Mouse (Mus musculus) liver, embryonic 15.5 days (tissue): Measurements from ENCODE around the gene Gp1ba. TPM values are rescaled to one million over a fixed set of nuclear protein-coding genes. Genes with fewer than 3 reads are reported as not detected.

Source experiments
- ATAC-seq: fragments of 200-750 bp; cut with Nextera tagmentation; 2 replicates; pipeline ENCODE4 v1.8.0; 2017; ENCODE audit warnings: moderate number of reproducible peaks, mild to moderate bottlenecking, moderate library complexity; ENCODE audit not compliant: insufficient read depth
- H3K27ac ChIP-seq: fragments of 300-500 bp; sonication (generic); replicated peaks from 2 replicates; pipeline ENCODE4 v1.5.1; 2015; ENCODE audit warnings: mild to moderate bottlenecking, inconsistent platforms
- H3K27me3 ChIP-seq: fragments of 300-500 bp; sonication (generic); 2 replicates; pipeline ENCODE4 v1.6.1; 2015; ENCODE audit warnings: mild to moderate bottlenecking, inconsistent platforms
- H3K36me3 ChIP-seq: fragments of 300-500 bp; sonication (generic); replicated peaks from 2 replicates; pipeline ENCODE4 v1.6.1; 2015; ENCODE audit warnings: moderate library complexity, mild to moderate bottlenecking, inconsistent platforms
- H3K4me1 ChIP-seq: fragments of 300-500 bp; sonication (generic); replicated peaks from 2 replicates; pipeline ENCODE4 v1.6.1; 2015; ENCODE audit warnings: inconsistent platforms
- H3K4me2 ChIP-seq: fragments of 300-500 bp; sonication (generic); 2 replicates; pipeline ENCODE4 v1.6.1; 2015; ENCODE audit warnings: moderate library complexity, mild to moderate bottlenecking, inconsistent platforms
- H3K4me3 ChIP-seq: fragments of 300-500 bp; sonication (generic); replicated peaks from 2 replicates; pipeline ENCODE4 v1.5.1; 2015; ENCODE audit warnings: mild to moderate bottlenecking, inconsistent platforms
- H3K9ac ChIP-seq: fragments of 300-500 bp; sonication (generic); 2 replicates; pipeline ENCODE4 v1.6.1; 2015; ENCODE audit warnings: moderate library complexity, mild to moderate bottlenecking, inconsistent platforms
- H3K9me3 ChIP-seq: fragments of 300-500 bp; sonication (generic); replicated peaks from 2 replicates; pipeline ENCODE4 v1.6.1; 2016; ENCODE audit warnings: inconsistent platforms
- WGBS: fragments of 180-500 bp; shearing (Covaris S2); methylation state at CpG from one replicate; pipeline ENCODE4 v1.1.7; 2015; ENCODE audit warnings: mixed read lengths; ENCODE audit not compliant: insufficient replicate concordance; 5-methylcytosine and 5-hydroxymethylcytosine counted together
- polyA plus RNA-seq: library from polyadenylated mRNA; unstranded; fragments of >200 nt; fragmentation: Nextera tagmentation; extraction: Ambion mirVana; gene quantifications from 2 replicates; pipeline ENCODE4 v1.2.1, GENCODE M21; 2015

Gp1ba gene
- polyA plus RNA-seq, 1 experiment from 2014 or later = 2.6 TPM

- no peaks in the 10 kb centered on the region for H3K9me3 ChIP-seq
- H3K27ac ChIP-seq = peak overlapping the region; percentile 99
- H3K4me1 ChIP-seq = peaks cover 67% of the 10 kb centered on the region
- peak overlapping the region; percentile 91 for H3K9ac ChIP-seq
- H3K4me3 ChIP-seq = peak overlapping the region; percentile 82
- H3K36me3 ChIP-seq = peaks cover 65% of the 10 kb centered on the region
- H3K27me3 ChIP-seq = no peaks in the 10 kb centered on the region
- H3K4me2 ChIP-seq = peak overlapping the region; percentile 99
- peak; percentile 11; the same call in 1 of the 2 replicates for ATAC-seq
- 1% methylated on average over 28 of the region's 28 CpGs for WGBS
These were observed 8.9 kb downstream of the Gp1ba start for GRCm38 (mm10) chr11:70647716-70648420.

DNA sequence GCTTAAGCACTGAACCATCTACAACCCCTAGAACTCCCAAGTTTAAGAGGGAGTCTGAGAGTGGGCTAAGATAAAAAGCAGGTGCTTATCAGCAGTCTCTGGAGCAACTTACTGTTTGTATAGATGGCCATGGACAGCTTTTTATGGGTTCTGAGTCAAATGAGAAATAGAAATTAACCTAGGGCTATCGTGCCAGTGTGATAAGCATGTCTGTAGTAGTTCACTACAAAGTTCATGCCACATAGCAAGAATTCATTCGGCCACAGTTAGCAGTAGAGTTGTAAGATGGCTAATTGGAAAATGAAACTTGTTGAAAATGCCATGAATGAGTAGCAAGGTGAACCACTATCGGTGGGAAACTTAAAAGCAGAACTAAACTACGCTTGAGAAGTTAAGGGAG is 9.6 kb downstream of the Gp1ba start:
- Histone ChIP-seq H3K9me3 (no peaks in the 10 kb centered on the region), H3K4me1 (peaks cover 69% of the 10 kb centered on the region), H3K36me3 (peaks cover 62% of the 10 kb centered on the region), H3K4me2 (peak overlapping the region; percentile 99), H3K9ac (peak overlapping the region; percentile 91), H3K4me3 (peak overlapping the region; percentile 82), H3K27ac (peak overlapping the region; percentile 99), H3K27me3 (no peaks in the 10 kb centered on the region)
- 9% methylated on average over 4 of the region's 4 CpGs for WGBS
- peak; percentile 10; the same call in 1 of the 2 replicates for ATAC-seq

GRCm38 (mm10) chr11:70649185-70649734 is 10.3 kb downstream of the Gp1ba start:
- Histone ChIP-seq H3K4me1 (peaks cover 69% of the 10 kb centered on the region), H3K27ac (peak overlapping the region; percentile 99), H3K27me3 (no peaks in the 10 kb centered on the region), H3K9ac (peak overlapping the region; percentile 91), H3K36me3 (peaks cover 57% of the 10 kb centered on the region), H3K4me2 (peak overlapping the region; percentile 99), H3K9me3 (no peaks in the 10 kb centered on the region), H3K4me3 (peak overlapping the region; percentile 82)
- WGBS = 72% methylated on average over 8 of the region's 8 CpGs
- ATAC-seq = no peak

DNA sequence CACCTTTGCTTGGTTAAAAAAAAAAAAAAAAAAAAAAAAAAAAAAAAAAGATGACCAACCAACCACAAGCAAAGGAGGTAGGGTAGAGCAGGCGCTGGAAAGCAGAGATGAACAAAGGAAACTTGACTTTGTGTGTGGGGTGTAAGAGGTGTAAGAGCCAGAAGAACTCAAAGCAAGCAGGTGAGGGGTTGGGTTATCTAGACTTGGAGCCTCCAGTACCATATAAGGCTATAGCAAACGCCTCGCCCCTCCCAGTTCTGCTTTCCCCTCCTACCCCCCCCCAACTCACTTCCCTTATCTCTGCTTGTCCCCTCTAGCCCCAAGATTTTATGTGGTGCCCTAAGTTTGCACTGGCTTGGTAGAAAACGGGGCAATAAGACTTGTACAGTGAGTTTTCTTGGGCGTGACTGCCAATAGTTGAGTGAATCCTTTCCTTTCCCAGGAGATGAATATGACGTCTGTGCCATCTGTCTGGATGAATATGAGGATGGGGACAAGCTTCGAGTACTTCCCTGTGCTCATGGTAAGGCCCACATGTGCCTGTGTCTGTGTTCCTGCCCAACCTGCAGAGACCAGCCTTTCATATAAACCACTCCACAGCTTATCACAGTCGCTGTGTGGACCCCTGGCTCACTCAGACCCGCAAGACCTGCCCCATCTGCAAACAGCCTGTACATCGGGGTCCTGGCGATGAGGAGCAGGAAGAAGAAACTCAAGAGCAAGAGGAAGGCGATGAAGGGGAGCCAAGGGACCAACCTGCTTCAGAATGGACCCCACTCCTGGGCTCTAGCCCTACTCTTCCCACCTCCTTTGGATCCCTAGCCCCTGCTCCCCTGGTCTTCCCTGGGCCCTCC is 11.6 kb downstream of the Gp1ba start:
- H3K27ac ChIP-seq = peak overlapping the region; percentile 99
- peak overlapping the region; percentile 82 for H3K4me3 ChIP-seq
- no peak for ATAC-seq
- H3K4me2 ChIP-seq = peak overlapping the region; percentile 99
- 36% methylated on average over 12 of the region's 12 CpGs for WGBS
- no peaks in the 10 kb centered on the region for H3K9me3 ChIP-seq
- peak overlapping the region; percentile 98 for H3K9ac ChIP-seq
- peaks cover 71% of the 10 kb centered on the region for H3K4me1 ChIP-seq
- peaks cover 44% of the 10 kb centered on the region for H3K36me3 ChIP-seq
- peaks cover under 1% of the 10 kb centered on the region; the same call in 1 of the 2 replicates for H3K27me3 ChIP-seq

DNA sequence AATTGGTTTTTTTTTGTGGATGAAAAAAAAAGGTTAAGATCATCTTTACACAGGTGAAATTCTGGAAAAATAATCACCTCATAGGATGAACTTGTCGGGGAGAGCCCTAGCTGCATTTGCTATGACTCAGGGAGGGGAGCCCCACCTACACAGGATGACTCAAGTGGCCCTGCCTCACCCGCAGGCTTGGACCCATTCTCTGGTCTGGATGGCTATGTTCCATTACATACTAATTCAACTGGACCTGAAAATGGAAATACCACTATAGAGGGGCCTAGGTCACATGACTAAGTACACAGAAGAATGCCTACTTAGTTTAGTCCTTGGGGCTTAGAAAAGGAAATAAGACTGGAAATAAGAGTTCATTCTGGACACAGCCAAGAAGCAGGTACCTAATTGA is 12.5 kb downstream of the Gp1ba start:
- Histone ChIP-seq H3K27me3 (peaks cover 9% of the 10 kb centered on the region), H3K27ac (peak overlapping the region; percentile 99), H3K4me1 (peaks cover 71% of the 10 kb centered on the region), H3K4me2 (peak overlapping the region; percentile 99), H3K4me3 (peak overlapping the region; percentile 27), H3K9me3 (no peaks in the 10 kb centered on the region), H3K9ac (peak overlapping the region; percentile 98), H3K36me3 (peaks cover 44% of the 10 kb centered on the region)
- ATAC-seq = no peak
- 34% methylated on average over 2 of the region's 2 CpGs for WGBS

- 29% methylated on average over 12 of the region's 12 CpGs for WGBS
- peaks cover 16% of the 10 kb centered on the region for H3K27me3 ChIP-seq
- peak overlapping the region; percentile 99 for H3K4me3 ChIP-seq
These were observed 13.3 kb downstream of the Gp1ba start for GRCm38 (mm10) chr11:70652029-70652883.

GRCm38 (mm10) chr11:70652884-70653344 is 14.0 kb downstream of the Gp1ba start:
- Histone ChIP-seq H3K27me3 (peaks cover 16% of the 10 kb centered on the region), H3K9ac (peak overlapping the region; percentile 98), H3K4me1 (peaks cover 83% of the 10 kb centered on the region), H3K4me2 (peak overlapping the region; percentile 99), H3K27ac (peak overlapping the region; percentile 99), H3K36me3 (peaks cover 44% of the 10 kb centered on the region), H3K4me3 (peak overlapping the region; percentile 99), H3K9me3 (no peaks in the 10 kb centered on the region)
- ATAC-seq = no peak
- 13% methylated on average over 6 of the region's 6 CpGs for WGBS

More at GRCm38 (mm10) chr11:70652029-70652883, 13.3 kb downstream of the Gp1ba start:
- Histone ChIP-seq H3K4me1 (peaks cover 76% of the 10 kb centered on the region), H3K9me3 (no peaks in the 10 kb centered on the region), H3K9ac (peak overlapping the region; percentile 98), H3K4me2 (peak overlapping the region; percentile 99), H3K36me3 (peaks cover 44% of the 10 kb centered on the region), H3K27ac (peak overlapping the region; percentile 99)
- no peak for ATAC-seq

DNA sequence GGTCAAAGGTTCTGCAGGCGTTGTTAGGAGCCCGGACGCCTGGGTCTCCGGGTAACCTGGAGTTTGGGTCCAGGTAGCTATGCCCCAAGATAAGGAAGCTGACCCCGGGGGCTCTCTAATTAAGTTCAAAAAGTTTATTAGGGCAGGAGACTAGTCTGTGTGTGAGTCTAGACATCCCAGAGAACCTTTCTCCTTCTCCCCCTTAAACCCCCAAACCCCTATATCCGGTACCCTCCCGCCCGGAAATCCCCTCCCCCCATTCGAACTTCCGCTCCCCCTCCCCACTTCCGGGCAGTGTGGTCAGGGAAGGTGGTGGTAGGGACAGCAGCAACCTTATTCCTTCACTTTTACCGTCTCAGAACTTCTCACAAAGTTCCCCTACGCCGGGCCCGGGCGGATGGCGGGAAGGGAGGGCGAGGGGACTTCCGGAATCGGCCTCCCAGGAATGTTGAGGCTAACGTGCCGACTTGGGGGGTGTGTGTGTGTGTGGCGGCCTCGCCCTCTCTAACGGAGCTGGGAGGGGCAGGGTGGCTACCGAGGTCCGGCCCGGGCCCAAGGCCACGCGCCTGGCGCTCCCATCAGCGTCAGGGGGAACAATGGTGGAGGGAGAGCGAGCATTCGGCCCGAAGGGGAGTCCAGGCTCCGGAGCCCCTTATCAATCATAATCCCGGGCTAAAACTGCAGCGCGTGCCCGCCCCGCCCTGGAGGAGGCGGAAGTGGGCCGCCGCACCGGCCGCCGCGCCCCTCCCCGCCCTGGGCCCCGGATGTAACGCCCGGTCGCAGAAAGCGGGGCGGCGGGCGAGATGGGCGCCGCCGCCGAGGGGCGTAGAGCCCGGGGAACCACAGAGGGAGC is 14.6 kb downstream of the Gp1ba start:
- peak overlapping the region; percentile 98 for H3K9ac ChIP-seq
- peak; percentile 71 for ATAC-seq
- H3K27ac ChIP-seq = peak overlapping the region; percentile 99
- peaks cover 44% of the 10 kb centered on the region for H3K36me3 ChIP-seq
- WGBS = under 1% methylated on average over 63 of the region's 63 CpGs
- peaks cover 80% of the 10 kb centered on the region for H3K4me1 ChIP-seq
- no peaks in the 10 kb centered on the region for H3K9me3 ChIP-seq
- H3K4me3 ChIP-seq = peak overlapping the region; percentile 99
- peak overlapping the region; percentile 99 for H3K4me2 ChIP-seq
- peaks cover 16% of the 10 kb centered on the region for H3K27me3 ChIP-seq

GRCm38 (mm10) chr11:70654198-70654922 is 15.4 kb downstream of the Gp1ba start, which contains the start of gene Pfn1:
Gene Pfn1 (minus strand): TSS chr11:70654644.
- H3K4me2 ChIP-seq = peak within 1 kb of the TSS; percentile 99
- H3K4me3 ChIP-seq = peak within 1 kb of the TSS; percentile 99
- peak within 1 kb of the TSS; percentile 99 for H3K27ac ChIP-seq
- peaks cover 16% of the 10 kb centered on the region for H3K27me3 ChIP-seq
- peak within 1 kb of the TSS; percentile 98 for H3K9ac ChIP-seq
- peak; percentile 57 for ATAC-seq
- H3K4me1 ChIP-seq = peaks cover 72% of the 10 kb centered on the region
- H3K9me3 ChIP-seq = no peaks in the 10 kb centered on the region
- WGBS = under 1% methylated on average over 57 of the region's 61 CpGs
- peaks cover 37% of the 10 kb centered on the region for H3K36me3 ChIP-seq
